Mouse (Mus musculus): Measurements from ENCODE around the gene Cox14.

GRCm38 (mm10) chr15:99690924-99691323 lies 34.5 kb upstream of the Cox14 start:
- TF ChIP-seq CTCF (IDR thresholded peaks at IDR 0.05; ENCODE audit: low read depth, low read length) (no peak), POLR2A (IDR thresholded peaks at IDR 0.05; ENCODE audit: insufficient read depth, low read length) (no peak)
